Mouse (Mus musculus): ENCODE results near the gene Rnaseh2c.
A peak's percentile ranks its signal among the peaks of the same experiment; 100 is the strongest.

Gene Rnaseh2c

DNA sequence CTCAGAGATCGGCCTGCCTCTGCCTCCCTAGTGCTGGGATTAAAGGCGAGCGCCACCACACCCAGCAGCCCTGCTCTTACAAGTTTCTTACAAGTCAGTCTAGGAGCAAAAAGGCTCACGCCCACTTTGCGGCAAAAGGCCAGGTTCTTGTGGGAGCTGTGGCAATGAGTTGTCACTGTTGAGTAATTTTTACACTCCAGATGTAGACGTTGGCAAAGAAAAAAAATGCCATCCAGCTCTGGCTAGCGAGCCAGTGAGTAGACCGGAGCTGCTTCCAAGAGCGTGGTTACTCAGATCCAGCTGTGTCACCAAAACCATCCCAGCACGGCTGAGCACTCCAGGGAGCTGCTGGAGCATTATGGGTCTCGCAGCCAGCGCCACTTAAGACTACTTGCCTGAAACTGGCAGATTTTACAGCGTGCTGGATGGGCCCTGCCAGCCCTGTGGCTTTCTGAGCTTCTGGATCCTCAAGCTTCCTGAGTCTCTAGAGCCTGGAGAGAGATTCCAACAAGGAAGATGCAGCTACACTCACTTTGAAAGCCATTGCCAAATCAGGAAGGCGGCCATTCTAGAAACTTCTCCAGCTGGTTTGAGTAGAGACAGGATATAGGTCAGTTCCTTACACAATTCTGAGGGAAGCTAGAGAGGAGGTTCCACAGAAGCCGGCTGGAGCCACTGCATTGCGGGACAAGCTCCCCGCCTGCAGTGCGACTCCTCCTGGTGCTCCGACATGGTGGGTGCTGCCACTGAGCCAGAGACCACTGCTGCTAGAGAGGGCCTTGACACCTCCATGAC, 29.1 kb upstream of the Rnaseh2c start:
- peak; percentile 39 for DNase-seq (ENCODE audit: low read depth, low spot score)

- DNase-seq (ENCODE audit: low read depth, low spot score): no peak
These were observed 26.3 kb upstream of the Rnaseh2c start for GRCm38 (mm10) chr19:5575336-5575735.

- DNase-seq (ENCODE audit: low read depth, low spot score): no peak
These were observed 21.7 kb upstream of the Rnaseh2c start for GRCm38 (mm10) chr19:5579971-5580370.

- DNase-seq (ENCODE audit: low read depth, low spot score): no peak
These were observed 20.9 kb upstream of the Rnaseh2c start for GRCm38 (mm10) chr19:5580776-5581175.

GRCm38 (mm10) chr19:5581995-5582394, 19.7 kb upstream of the Rnaseh2c start:
- DNase-seq (ENCODE audit: low read depth, low spot score): no peak

GRCm38 (mm10) chr19:5589159-5589558, 12.5 kb upstream of the Rnaseh2c start:
- no peak for DNase-seq (ENCODE audit: low read depth, low spot score)

GRCm38 (mm10) chr19:5591888-5592287, 9.8 kb upstream of the Rnaseh2c start:
- no peak for DNase-seq (ENCODE audit: low read depth, low spot score)

- no peak for DNase-seq (ENCODE audit: low read depth, low spot score)
These were observed 2.4 kb upstream of the Rnaseh2c start for GRCm38 (mm10) chr19:5599224-5599623.

GRCm38 (mm10) chr19:5603664-5604063, 2.0 kb downstream of the Rnaseh2c start:
- no peak for DNase-seq (ENCODE audit: low read depth, low spot score)

- no peak for DNase-seq (ENCODE audit: low read depth, low spot score)
These were observed 3.5 kb downstream of the Rnaseh2c start for GRCm38 (mm10) chr19:5605126-5605525.

DNA sequence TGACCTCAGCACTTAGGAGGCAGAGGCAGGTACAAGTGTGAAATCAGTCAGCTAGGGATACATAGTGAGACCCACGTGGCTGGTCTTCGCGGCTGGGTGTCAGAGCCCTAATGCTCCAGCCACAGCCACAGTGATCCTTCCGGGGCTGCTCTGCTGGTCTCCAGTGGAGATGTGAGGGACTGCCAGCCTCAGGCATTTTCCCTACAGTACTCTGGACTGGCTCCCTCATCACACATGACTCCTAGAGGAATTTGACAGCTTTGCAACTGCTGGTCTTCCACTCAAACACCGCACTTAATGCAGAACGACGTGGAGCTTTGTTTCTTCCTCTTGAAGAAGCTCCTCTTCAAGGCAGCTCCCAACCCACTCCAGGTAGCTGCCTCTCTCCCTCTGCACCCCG, 4.5 kb downstream of the Rnaseh2c start:
- DNase-seq (ENCODE audit: low read depth, low spot score): no peak

DNA sequence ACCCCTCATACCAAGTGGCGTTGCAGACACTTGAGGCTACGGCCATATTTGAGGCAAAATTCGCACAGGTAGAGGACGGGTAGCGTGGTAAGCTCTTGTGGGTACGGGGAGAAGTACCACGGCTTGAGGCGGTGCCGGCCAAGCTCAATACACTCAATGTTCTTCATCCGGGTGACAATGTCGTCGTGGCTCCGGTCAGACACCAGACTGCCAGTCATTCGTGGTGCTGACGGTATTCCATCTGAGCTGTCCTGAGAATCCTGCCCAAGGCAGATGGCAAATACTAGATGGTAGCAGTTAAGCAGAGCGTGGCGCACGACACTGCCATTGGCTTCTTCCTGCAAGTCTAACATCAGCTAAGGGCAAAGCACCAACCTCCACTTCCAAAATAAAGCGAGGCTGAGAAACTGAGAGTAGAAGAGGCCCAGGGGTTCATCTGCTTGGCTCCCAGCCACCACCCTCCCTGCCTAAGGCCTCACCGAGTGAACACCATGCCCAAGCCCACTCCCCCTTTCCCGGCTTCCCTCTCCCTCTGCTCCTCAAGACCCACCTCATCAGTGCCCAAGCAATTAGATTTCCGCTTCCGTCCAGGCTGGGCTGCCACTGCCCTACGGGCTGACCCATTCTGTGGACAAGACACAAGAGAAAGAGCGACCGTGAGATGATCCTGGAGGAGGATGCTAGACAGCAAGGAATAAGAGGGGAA, 6.2 kb downstream of the Rnaseh2c start:
- no peak for DNase-seq (ENCODE audit: low read depth, low spot score)

DNA sequence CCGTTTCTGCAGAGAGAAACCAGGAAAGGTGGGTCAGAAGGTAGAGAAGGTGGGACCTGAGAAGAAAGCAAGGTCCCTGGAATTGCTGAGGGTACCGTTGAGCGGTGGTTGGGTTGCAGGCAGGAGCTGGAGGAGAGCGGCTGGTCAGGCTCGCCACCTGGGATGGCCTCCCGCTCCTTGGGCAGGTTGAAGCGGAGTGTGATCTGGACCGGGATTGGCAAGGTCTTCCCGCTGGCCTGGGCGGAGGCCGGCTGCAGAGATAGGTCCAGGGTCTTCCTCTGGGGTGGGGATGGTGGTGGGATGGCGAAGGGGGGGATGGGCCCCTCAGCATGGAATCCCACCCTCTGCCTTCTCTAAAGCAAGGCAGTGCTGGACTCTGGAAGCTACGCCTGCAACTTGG, 7.0 kb downstream of the Rnaseh2c start:
- DNase-seq (ENCODE audit: low read depth, low spot score): no peak

DNA sequence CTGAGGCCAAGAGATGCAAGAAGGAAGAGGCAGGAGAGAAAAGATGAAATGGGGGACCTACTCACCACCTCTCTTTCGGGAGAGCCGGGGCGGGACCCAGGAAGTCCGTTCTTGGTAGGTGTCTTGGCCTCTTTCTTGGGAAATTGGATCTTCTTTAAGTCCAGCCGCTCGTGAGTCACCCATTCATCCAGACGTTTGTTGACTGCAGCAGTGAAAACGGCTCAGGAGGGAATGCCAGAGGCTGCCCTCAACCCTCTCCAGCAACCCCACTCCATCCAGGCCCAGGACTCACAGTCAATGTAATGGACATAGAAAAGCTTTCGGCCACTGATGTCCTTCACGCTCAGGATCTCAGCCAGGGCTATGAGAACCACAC, 7.5 kb downstream of the Rnaseh2c start:
- no peak for DNase-seq (ENCODE audit: low read depth, low spot score)

GRCm38 (mm10) chr19:5609547-5610404, 8.1 kb downstream of the Rnaseh2c start, which contains the start of gene Kat5:
Gene Kat5 (minus strand): TSS chr19:5610237.
- peak; percentile 93 for DNase-seq (ENCODE audit: low read depth, low spot score)

DNA sequence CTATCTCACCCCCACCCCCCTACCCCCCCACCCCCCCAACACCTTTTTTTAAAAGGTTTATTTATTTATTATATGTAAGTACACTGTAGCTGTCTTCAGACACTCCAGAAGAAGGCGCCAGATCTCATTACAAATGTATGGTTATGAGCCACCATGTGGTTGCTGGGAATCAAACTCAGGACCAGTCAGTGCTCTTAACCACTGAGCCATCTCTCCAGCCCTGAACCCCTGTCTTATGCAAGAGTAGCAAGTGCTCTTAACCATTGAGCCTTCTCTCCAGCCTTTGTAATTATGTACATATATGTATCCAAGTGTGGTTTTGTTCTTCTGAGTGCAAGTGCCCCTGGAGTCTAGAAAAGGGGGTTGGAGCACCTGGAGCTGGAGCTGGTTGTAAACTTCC, 10.3 kb downstream of the Rnaseh2c start:
- no peak for DNase-seq (ENCODE audit: low read depth, low spot score)

- no peak for DNase-seq (ENCODE audit: low read depth, low spot score)
These were observed 11.2 kb downstream of the Rnaseh2c start for GRCm38 (mm10) chr19:5612762-5613411.

- DNase-seq (ENCODE audit: low read depth, low spot score): no peak
These were observed 13.3 kb downstream of the Rnaseh2c start for GRCm38 (mm10) chr19:5614953-5615352.

DNA sequence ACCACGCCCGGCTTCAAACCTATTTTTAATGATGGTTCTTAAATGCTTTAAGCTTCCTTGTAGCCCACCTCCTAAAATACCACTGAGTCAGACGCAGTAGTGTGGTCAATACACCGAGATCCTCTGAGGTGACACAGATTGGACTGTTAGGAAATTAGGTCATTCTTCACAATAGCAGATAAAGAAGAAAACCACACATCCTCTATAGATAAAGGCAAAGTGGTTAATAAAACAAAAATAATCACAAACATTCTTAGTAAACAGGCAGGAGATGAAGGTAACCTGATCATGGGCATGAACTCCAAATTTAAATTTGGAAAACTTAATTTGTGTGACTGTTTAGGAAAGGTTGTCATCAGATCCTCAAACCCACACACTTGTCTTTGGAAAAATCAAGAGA, 18.3 kb downstream of the Rnaseh2c start:
- DNase-seq (ENCODE audit: low read depth, low spot score): no peak

DNA sequence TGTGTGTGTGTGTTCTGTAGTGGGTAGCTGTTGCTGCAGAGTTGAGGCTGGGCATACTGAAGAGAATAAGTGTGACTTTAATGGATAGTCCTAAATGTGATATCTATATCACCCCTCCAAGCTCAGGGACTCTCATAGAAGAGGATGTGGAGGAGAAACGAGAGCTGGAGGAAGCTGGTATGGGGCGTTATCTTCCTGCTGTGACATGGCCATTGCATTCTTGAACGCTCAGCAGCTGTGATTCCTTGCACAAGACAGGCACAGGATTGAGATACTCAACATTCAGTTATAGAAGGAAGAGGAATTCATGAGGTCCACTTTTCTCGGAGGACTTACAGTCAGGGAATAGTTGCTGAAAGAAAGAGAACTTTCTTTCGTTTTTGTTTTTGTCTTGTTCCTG, 20.2 kb downstream of the Rnaseh2c start:
- no peak for DNase-seq (ENCODE audit: low read depth, low spot score)

DNA sequence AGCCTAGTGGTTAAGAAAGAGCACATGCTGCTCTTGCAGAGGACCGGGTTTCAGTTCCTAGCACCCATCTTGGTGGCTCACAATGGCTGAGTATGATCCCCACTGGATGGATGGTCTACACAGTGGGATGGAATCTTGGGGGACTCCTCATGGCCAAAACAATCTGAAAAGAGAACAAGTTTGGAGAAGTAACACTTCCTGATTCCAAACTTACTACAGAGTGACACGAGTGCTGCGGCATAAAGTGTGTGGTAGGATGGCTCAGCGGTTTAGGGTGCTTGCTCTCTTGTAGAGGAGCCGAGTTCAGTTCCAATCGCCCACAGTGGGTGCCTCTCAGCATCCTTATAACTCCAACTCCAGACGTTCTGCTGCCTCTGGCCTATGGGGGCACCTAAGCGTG, 23.6 kb downstream of the Rnaseh2c start:
- DNase-seq (ENCODE audit: low read depth, low spot score): no peak

DNA sequence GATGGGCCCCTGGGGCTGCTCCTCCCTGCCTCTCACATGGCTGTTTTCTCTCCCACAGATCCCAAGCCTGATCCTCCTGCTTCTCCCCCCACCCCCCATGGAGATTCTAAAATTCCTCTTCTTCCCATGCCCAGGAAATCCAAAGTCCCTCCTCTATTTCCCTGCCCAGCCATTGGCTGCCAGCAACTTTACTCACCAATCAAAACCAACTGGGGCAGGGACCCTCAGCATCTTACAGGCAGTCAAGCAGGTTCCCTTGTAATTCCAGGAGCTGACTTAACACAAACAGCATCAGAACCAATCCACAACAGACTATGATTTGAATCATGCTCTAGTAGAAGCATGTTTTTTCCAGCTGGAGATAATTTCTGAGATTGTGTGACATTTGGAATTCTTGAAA, 28.2 kb downstream of the Rnaseh2c start:
- no peak for DNase-seq (ENCODE audit: low read depth, low spot score)

All from CD4-positive helper T cell, adult 2 months (primary cell).